Mouse (Mus musculus): ENCODE measurements around the gene Tjp1. TPM values are rescaled to one million over a fixed set of nuclear protein-coding genes. Genes with fewer than 3 reads are reported as not detected.
A peak's percentile ranks its signal among the peaks of the same experiment; 100 is the strongest.

The Tjp1 gene
- polyA plus RNA-seq, 1 experiment: 209 TPM

- Histone ChIP-seq H3K4me1 (ENCODE audit: control insufficient read depth, insufficient read depth, low read length) (peaks cover under 1% of the 10 kb centered on the region), H3K36me3 (ENCODE audit: control insufficient read depth, insufficient read depth, low read length, poor library complexity, severe bottlenecking) (no peaks in the 10 kb centered on the region), H3K9ac (ENCODE audit: low read depth, poor library complexity, severe bottlenecking) (no peak overlapping the region), H3K9me3 (replicated peaks; ENCODE audit: control insufficient read depth, insufficient read depth, low read length, poor library complexity, severe bottlenecking) (no peaks in the 10 kb centered on the region), H3K4me3 (ENCODE audit: low read depth, low read length) (no peak overlapping the region), H3K27me3 (ENCODE audit: control insufficient read depth, insufficient read depth, low read length, poor library complexity, severe bottlenecking) (no peaks in the 10 kb centered on the region), H3K27ac (ENCODE audit: insufficient read depth, low read length) (no peak overlapping the region)
- TF ChIP-seq POLR2A (IDR thresholded peaks at IDR 0.05; ENCODE audit: insufficient read depth, low read length) (no peak), CTCF (IDR thresholded peaks at IDR 0.05; ENCODE audit: low read depth, low read length) (no peak)
These were observed 67.4 kb downstream of the Tjp1 start for GRCm38 (mm10) chr7:65460196-65460595.

GRCm38 (mm10) chr7:65456031-65456430, 71.5 kb downstream of the Tjp1 start:
- Histone ChIP-seq H3K27me3 (ENCODE audit: control insufficient read depth, insufficient read depth, low read length, poor library complexity, severe bottlenecking) (no peaks in the 10 kb centered on the region), H3K4me3 (ENCODE audit: low read depth, low read length) (no peak overlapping the region), H3K9me3 (replicated peaks; ENCODE audit: control insufficient read depth, insufficient read depth, low read length, poor library complexity, severe bottlenecking) (no peaks in the 10 kb centered on the region), H3K36me3 (ENCODE audit: control insufficient read depth, insufficient read depth, low read length, poor library complexity, severe bottlenecking) (no peaks in the 10 kb centered on the region), H3K4me1 (ENCODE audit: control insufficient read depth, insufficient read depth, low read length) (peaks cover 7% of the 10 kb centered on the region), H3K9ac (ENCODE audit: low read depth, poor library complexity, severe bottlenecking) (no peak overlapping the region), H3K27ac (ENCODE audit: insufficient read depth, low read length) (no peak overlapping the region)
- TF ChIP-seq POLR2A (IDR thresholded peaks at IDR 0.05; ENCODE audit: insufficient read depth, low read length): no peak
- no peak for TF ChIP-seq CTCF (IDR thresholded peaks at IDR 0.05; ENCODE audit: low read depth, low read length)
- no peak for TF ChIP-seq EP300 (IDR thresholded peaks at IDR 0.05; ENCODE audit: insufficient read depth, low read depth, low read length)

DNA sequence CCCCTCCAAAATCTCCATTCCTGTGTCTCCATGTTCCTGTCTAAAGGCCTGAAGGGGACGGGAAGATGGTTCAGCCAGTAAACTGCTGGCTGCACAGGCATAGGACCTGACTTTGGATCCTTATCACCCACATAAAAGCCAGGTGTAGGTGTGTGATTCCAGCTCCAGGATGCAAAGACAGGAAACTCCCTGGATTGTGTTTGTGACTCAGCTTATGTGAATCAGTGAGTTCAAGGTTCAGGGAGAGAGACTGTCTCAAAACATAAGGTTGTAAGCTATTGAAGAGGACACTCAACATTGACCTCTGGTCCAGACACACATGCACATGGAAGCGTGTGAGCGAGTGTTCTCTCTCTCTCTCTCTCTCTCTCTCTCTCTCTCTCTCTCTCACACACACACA, 72.4 kb downstream of the Tjp1 start:
- no peak overlapping the region for H3K4me3 ChIP-seq (ENCODE audit: low read depth, low read length)

DNA sequence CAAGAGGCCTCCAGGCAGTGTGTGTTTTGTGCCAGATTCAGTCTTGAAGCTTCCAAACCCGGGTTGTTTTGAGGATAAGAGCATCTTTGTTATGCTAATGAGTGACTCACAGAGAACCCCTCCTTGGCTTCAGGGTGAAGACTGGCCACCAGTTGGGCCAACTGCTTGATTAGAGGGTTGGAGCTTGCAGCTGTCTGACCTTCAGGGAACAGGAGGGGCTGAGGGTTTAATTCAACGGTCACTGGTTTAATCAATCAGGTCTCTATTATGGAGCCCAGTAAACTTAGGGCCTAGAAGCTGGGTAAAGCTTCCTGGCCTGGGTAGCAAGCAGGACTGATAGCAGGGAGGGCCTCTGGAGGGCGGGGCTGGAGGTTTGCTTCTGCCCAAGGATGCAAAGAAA, 73.3 kb downstream of the Tjp1 start:
- Histone ChIP-seq H3K9ac (ENCODE audit: low read depth, poor library complexity, severe bottlenecking) (no peak overlapping the region), H3K36me3 (ENCODE audit: control insufficient read depth, insufficient read depth, low read length, poor library complexity, severe bottlenecking) (no peaks in the 10 kb centered on the region), H3K4me1 (ENCODE audit: control insufficient read depth, insufficient read depth, low read length) (peaks cover 9% of the 10 kb centered on the region), H3K9me3 (replicated peaks; ENCODE audit: control insufficient read depth, insufficient read depth, low read length, poor library complexity, severe bottlenecking) (no peaks in the 10 kb centered on the region), H3K27me3 (ENCODE audit: control insufficient read depth, insufficient read depth, low read length, poor library complexity, severe bottlenecking) (no peaks in the 10 kb centered on the region), H3K27ac (ENCODE audit: insufficient read depth, low read length) (peak overlapping the region; percentile 92), H3K4me3 (ENCODE audit: low read depth, low read length) (no peak overlapping the region)
- no peak for TF ChIP-seq POLR2A (IDR thresholded peaks at IDR 0.05; ENCODE audit: insufficient read depth, low read length)
- TF ChIP-seq CTCF (IDR thresholded peaks at IDR 0.05; ENCODE audit: low read depth, low read length): no peak
- TF ChIP-seq EP300 (IDR thresholded peaks at IDR 0.05; ENCODE audit: insufficient read depth, low read depth, low read length): peak; percentile 98

More for the DNA sequence above, 72.4 kb downstream of the Tjp1 start:
- H3K4me1 ChIP-seq (ENCODE audit: control insufficient read depth, insufficient read depth, low read length): peaks cover 9% of the 10 kb centered on the region
- no peaks in the 10 kb centered on the region for H3K9me3 ChIP-seq (replicated peaks; ENCODE audit: control insufficient read depth, insufficient read depth, low read length, poor library complexity, severe bottlenecking)
- no peak for TF ChIP-seq EP300 (IDR thresholded peaks at IDR 0.05; ENCODE audit: insufficient read depth, low read depth, low read length)
- no peak for TF ChIP-seq CTCF (IDR thresholded peaks at IDR 0.05; ENCODE audit: low read depth, low read length)
- TF ChIP-seq POLR2A (IDR thresholded peaks at IDR 0.05; ENCODE audit: insufficient read depth, low read length): no peak
- H3K27me3 ChIP-seq (ENCODE audit: control insufficient read depth, insufficient read depth, low read length, poor library complexity, severe bottlenecking): no peaks in the 10 kb centered on the region
- peak overlapping the region; percentile 81 for H3K27ac ChIP-seq (ENCODE audit: insufficient read depth, low read length)
- no peaks in the 10 kb centered on the region for H3K36me3 ChIP-seq (ENCODE audit: control insufficient read depth, insufficient read depth, low read length, poor library complexity, severe bottlenecking)
- no peak overlapping the region for H3K9ac ChIP-seq (ENCODE audit: low read depth, poor library complexity, severe bottlenecking)

DNA sequence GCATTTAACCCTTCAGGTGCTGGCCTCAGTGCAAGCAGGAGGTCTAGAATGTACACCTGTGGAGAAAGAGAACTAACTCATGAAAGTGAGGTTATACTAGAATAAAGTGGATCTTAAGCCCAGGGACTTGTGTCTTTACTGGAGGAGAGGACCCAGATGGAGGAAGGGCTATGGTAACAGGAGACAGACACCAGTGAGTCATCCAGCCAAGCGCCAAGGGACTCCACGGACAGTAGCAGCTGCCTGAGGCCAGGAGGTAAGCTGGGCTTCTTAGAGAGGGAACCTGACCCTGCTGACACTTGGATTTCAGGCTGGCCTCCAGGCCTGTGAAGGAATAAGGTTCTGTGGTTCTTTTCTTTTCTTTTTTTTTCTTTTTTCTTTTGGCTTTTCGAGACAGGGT, 75.3 kb downstream of the Tjp1 start:
- H3K9ac ChIP-seq (ENCODE audit: low read depth, poor library complexity, severe bottlenecking): no peak overlapping the region
- no peak overlapping the region for H3K4me3 ChIP-seq (ENCODE audit: low read depth, low read length)
- no peaks in the 10 kb centered on the region for H3K36me3 ChIP-seq (ENCODE audit: control insufficient read depth, insufficient read depth, low read length, poor library complexity, severe bottlenecking)
- peaks cover 9% of the 10 kb centered on the region for H3K4me1 ChIP-seq (ENCODE audit: control insufficient read depth, insufficient read depth, low read length)
- no peaks in the 10 kb centered on the region for H3K9me3 ChIP-seq (replicated peaks; ENCODE audit: control insufficient read depth, insufficient read depth, low read length, poor library complexity, severe bottlenecking)
- TF ChIP-seq POLR2A (IDR thresholded peaks at IDR 0.05; ENCODE audit: insufficient read depth, low read length) (no peak), EP300 (IDR thresholded peaks at IDR 0.05; ENCODE audit: insufficient read depth, low read depth, low read length) (0 out of 2 replicates have a peak, but pooled peaks have one; percentile 47)
- H3K27ac ChIP-seq (ENCODE audit: insufficient read depth, low read length): no peak overlapping the region
- no peaks in the 10 kb centered on the region for H3K27me3 ChIP-seq (ENCODE audit: control insufficient read depth, insufficient read depth, low read length, poor library complexity, severe bottlenecking)

- Histone ChIP-seq H3K27me3 (ENCODE audit: control insufficient read depth, insufficient read depth, low read length, poor library complexity, severe bottlenecking) (no peaks in the 10 kb centered on the region), H3K4me3 (ENCODE audit: low read depth, low read length) (no peak overlapping the region), H3K9ac (ENCODE audit: low read depth, poor library complexity, severe bottlenecking) (no peak overlapping the region), H3K36me3 (ENCODE audit: control insufficient read depth, insufficient read depth, low read length, poor library complexity, severe bottlenecking) (no peaks in the 10 kb centered on the region), H3K4me1 (ENCODE audit: control insufficient read depth, insufficient read depth, low read length) (peaks cover 8% of the 10 kb centered on the region), H3K27ac (ENCODE audit: insufficient read depth, low read length) (no peak overlapping the region), H3K9me3 (replicated peaks; ENCODE audit: control insufficient read depth, insufficient read depth, low read length, poor library complexity, severe bottlenecking) (no peaks in the 10 kb centered on the region)
- TF ChIP-seq EP300 (IDR thresholded peaks at IDR 0.05; ENCODE audit: insufficient read depth, low read depth, low read length) (peak; percentile 56; the same call in 1 of the 2 replicates), POLR2A (IDR thresholded peaks at IDR 0.05; ENCODE audit: insufficient read depth, low read length) (no peak)
These were observed 77.4 kb downstream of the Tjp1 start for GRCm38 (mm10) chr7:65450158-65450557.
